Mouse (Mus musculus) adrenal gland, adult 18-20 months (tissue): ENCODE data around the gene Fbxl21. TPM values are rescaled to one million over a fixed set of nuclear protein-coding genes. Genes with fewer than 3 reads are reported as not detected.

Experiments
- DNase-seq, 2 experiments: peaks; one replicate each; pipeline ENCODE4 v3.0.0; 2021 to 2022; ENCODE audit warnings: low spot score in 2 of 2
- long read RNA-seq, 2 experiments: library from polyadenylated mRNA; stranded (forward); transcript quantifications; one replicate each; pipeline ENCODE4 v2.0.0; 2021
- total RNA-seq, 2 experiments: library from RNA; stranded (reverse); gene quantifications; 1 replicate in 1 of 2; 2 replicates in 1 of 2; pipeline ENCODE4 v1.2.3; 2021

The Fbxl21 gene
- 1 to 10 TPM; 2.8 to 5.4 TPM for total RNA-seq
- long read RNA-seq, experiment 1, partial matches to known transcripts: 0 of 1 reads
- long read RNA-seq, experiment 1, other reads (novel, unspliced or antisense): 0 of 1 reads
- long read RNA-seq, experiment 2, partial matches to known transcripts: 2 of 3 reads
- long read RNA-seq, experiment 2, other reads (novel, unspliced or antisense): 0 of 3 reads

DNA sequence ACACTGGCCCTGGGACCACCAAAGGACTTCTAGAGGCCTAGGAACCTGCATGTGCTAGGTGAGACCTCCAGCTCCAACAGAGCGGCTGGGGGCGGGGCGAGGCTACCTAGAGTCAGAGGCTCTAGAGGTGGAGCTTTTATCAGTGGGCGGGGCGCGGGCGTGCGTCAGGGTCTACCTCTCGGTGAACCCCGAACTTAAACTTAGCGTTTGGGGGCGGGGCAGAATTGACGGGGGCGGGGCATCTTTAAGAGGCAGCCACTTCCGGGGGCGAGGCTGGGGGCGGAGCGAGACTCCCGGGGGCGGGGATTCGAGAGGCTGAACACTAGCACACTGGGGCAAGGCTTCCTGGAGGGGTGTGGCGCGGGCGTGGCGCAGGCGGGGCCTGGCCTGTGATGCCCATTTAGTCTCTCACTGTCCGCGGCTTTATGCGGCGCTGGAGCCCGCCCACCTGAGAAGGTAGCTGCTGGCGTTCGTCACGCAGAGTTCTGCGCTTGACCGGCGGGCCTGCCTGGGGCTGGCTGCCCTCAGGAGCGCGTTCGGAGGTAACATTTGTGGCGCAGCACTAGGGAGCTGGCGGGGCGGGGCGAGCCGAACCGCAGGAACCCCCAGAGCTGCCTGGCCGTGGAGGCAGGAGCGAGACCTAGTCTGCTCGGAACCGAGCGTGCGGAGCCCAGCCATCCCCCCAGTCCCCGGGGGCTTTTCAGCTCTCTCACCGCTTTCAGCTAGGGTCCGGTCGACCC, at the start of gene Fbxl21:
Gene Fbxl21, plus strand, starts transcription at position 392 of the 740 bp plus-strand sequence.
- peak; percentile 89 to 92 for DNase-seq

- no peak for DNase-seq
Observed at GRCm38 (mm10) chr13:56472661-56473060, 49.6 kb upstream of the Fbxl21 start.

- DNase-seq: peak in 1 of 2 experiments; percentile 19
Observed at GRCm38 (mm10) chr13:56475363-56475762, 46.9 kb upstream of the Fbxl21 start.

GRCm38 (mm10) chr13:56476790-56477189, 45.5 kb upstream of the Fbxl21 start:
- DNase-seq: no peak

- no peak for DNase-seq
Observed at GRCm38 (mm10) chr13:56477271-56477670, 45.0 kb upstream of the Fbxl21 start.

DNA sequence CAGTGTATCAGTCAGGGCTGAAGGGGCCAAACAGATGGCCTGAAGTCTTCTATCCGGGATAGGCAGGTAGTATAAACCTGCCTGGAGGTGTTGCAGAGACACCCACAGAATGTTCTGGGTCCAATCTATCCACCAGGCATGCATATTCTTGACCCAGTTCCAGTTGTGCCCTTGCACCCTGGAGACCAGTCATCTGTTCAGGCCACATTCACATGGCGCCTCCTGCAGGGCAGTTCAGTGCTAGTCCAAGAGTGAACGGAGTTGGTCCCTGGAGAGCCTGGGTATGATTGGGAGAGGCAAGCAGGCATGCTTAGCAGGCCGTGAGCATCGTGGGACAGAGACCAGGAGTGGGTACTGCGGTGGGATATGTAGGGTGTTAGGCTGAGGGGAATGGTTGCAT, 44.2 kb upstream of the Fbxl21 start:
- no peak for DNase-seq

DNA sequence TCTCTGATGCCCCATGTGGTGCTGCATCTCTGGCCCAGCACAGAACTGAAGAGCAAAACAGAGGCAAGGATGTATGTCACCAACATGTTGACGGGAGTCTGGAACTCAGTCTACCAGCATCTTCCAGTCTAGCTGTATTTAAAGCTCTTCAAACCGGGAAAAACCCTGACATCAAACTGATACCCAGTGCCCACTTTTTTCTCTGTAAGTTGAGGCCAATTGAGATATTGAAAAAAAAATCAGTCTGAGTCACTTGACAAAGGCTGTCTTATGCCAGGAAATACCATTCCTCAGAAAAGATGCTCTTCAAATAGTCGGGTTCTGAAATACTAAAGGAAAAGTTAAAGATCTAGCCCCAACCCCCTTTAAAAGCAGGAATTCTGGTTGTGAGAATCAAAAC, 40.1 kb upstream of the Fbxl21 start, which contains the start of gene Il9:
Gene Il9, minus strand, starts transcription at position 101 of the 400 bp plus-strand sequence.
- no peak for DNase-seq

DNA sequence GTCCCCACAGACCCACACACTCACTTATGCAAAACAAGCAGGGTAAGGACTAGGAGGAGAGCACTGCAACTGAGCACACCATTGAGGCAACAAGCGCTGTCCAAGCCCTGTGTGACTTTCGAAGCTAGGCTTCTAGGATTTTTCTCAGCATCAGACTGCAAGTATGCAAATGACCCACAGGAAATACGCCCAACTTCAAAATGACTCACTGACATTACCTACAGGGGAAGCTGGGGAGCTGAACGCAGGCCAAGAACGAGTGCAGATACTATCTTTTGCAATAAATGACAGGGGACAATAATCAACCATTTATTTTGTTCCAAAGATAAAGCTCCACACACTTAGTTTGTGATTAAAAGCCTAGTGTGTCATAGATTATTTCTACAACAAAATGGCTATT, 34.3 kb upstream of the Fbxl21 start:
- no peak for DNase-seq

DNA sequence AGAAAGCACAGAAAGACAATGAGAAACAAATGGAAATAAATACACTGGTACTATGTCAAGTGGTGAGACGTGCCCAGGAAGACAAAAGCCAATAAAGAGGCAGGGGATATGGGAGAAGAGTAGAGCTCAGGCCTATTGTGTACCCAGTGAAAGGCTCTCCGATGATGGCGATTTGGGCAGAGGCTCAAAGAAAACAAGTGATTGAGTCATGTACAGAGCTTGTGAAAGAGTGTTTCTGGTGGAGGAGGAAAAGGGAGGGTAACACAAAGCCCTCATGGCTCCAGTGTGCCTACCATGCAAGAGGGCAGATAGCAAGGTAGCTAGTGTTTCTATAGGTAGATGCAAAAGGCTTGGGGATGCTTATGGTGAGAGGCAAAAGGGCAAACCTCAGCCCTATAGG, 27.8 kb upstream of the Fbxl21 start:
- DNase-seq: no peak

DNA sequence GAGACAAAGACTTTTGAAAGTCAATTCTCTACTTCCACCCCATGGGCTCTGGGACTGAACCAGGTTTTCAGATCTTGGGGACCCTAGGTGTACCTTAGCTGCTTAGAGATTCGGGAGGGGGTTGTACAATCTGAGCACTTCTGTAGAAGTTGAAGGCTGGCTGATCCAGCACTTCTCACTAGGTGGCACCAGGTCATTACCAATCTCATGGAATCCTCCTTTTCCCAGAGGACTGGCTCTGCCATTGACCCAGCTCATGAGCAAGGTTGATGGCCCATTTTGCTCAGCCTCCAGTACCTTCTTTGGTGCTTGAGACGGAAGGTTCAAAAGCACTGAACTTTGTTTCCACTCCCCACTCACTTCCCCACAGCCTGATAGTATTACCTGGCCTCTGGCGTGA, 22.1 kb upstream of the Fbxl21 start:
- no peak for DNase-seq

- DNase-seq: no peak
Observed at GRCm38 (mm10) chr13:56500636-56501035, 21.6 kb upstream of the Fbxl21 start.

DNA sequence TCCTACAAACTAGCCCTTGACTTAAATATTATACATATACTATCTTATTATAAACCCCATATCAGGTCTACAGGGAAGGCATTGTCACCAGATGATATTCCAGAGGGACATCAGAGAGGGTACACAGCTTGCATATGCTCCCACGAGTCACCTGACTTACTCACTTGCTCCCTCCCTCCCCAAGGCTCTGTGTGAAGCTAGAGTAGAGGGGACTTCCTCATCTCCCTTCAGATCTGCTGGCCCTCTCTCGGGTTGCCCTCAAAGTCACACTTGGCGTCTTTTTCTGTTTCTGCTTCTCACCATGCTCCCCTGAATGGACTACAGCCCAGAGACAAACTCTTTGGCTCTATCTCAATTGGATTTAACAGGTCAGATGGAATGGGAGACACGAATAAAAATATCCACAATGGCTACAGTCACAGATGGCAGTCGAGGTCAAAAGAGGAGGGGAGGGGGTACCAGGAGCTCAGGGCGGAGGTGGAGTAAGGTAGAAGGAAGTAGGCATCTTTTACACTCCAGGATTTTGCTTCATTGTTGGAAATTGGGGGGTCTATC, 20.3 kb upstream of the Fbxl21 start:
- no peak for DNase-seq

GRCm38 (mm10) chr13:56506871-56507496, 15.3 kb upstream of the Fbxl21 start:
- no peak for DNase-seq

DNA sequence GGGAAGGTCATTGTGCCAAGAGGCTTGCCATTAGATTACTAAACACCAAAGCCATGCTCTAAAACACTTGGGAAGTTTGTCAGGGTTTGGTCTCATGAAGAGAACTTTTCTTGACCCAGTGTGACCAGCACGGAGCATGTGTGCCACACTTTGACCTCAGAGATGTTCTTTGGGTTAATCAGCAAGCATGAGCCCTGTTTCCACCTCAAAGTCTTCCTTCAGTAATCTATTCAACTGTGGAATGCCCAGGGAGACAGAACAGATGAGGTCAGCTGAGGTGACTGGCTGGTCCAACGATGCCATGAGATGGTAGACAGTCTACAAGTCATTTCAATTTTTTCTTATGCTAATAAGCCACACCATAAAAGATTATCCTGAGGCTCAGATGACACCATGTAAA, 12.5 kb upstream of the Fbxl21 start:
- no peak for DNase-seq

DNA sequence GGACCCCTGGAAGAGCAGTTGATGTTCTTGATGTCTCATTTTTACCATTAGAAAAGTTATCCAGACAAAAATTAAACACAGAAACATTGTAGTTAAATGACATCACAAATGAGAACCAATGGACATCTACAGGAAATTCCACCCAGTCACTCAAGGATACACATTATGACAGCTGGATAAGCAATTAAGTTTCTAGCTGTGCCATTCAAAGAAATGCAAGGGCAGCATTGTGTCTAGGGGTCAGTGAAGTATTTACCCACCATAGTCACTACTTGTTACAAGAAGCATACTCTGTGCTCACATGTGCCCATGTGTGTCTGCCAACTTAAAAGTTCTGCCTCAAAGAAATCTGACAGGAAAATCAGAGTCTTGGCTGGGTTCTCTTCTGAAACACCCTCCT, 8.7 kb upstream of the Fbxl21 start:
- no peak for DNase-seq

- no peak for DNase-seq
Observed at GRCm38 (mm10) chr13:56516311-56516710, 6.0 kb upstream of the Fbxl21 start.

DNA sequence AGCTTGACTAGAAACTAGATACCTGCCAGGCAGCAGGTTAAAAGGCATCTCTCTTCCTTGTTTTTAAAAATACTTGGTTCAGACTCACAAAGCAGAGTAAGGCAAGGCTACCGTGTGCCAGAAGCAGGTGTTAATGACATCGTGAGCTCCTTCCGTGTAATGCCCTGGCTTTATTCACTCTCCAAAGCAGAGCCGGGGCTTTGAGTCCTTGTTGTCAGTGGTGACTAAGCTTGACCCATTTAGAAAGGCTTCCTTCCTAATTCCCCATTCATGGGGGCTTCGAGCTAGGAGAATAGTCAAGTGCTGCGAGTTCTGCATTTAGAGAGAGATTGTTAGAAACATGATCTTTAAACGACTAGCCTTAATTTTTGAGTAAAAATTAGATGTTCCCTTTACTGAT, 5.5 kb upstream of the Fbxl21 start:
- DNase-seq: no peak

GRCm38 (mm10) chr13:56522821-56523167, 522 bp downstream of the Fbxl21 start:
- DNase-seq: no peak

- DNase-seq: no peak
Observed at GRCm38 (mm10) chr13:56526871-56527270, 4.6 kb downstream of the Fbxl21 start.

GRCm38 (mm10) chr13:56527846-56528245, 5.6 kb downstream of the Fbxl21 start:
- DNase-seq: no peak

- DNase-seq: no peak
Observed at GRCm38 (mm10) chr13:56528281-56528680, 6.0 kb downstream of the Fbxl21 start.

- no peak for DNase-seq
Observed at GRCm38 (mm10) chr13:56529031-56529430, 6.8 kb downstream of the Fbxl21 start.
